Mouse (Mus musculus) brain, embryonic 14.5 days (tissue): Measurements from ENCODE around the gene AB124611.

Experiments used
- CTCF ChIP-seq: fragments of 200-500 bp; IDR thresholded peaks from 2 replicates; pipeline ENCODE4 v1.5.1; 2012; ENCODE audit warnings: inconsistent platforms, mild to moderate bottlenecking, moderate library complexity, borderline replicate concordance; ENCODE audit not compliant: insufficient read depth, insufficient read length; ENCODE audit errors: extremely low read depth
- POLR2A ChIP-seq: fragments of 200-500 bp; IDR thresholded peaks from 2 replicates; pipeline ENCODE4 v1.6.1; 2012; ENCODE audit warnings: mild to moderate bottlenecking, inconsistent platforms, borderline replicate concordance; ENCODE audit not compliant: poor library complexity, insufficient read depth, insufficient read length, severe bottlenecking; ENCODE audit errors: extremely low read depth

DNA sequence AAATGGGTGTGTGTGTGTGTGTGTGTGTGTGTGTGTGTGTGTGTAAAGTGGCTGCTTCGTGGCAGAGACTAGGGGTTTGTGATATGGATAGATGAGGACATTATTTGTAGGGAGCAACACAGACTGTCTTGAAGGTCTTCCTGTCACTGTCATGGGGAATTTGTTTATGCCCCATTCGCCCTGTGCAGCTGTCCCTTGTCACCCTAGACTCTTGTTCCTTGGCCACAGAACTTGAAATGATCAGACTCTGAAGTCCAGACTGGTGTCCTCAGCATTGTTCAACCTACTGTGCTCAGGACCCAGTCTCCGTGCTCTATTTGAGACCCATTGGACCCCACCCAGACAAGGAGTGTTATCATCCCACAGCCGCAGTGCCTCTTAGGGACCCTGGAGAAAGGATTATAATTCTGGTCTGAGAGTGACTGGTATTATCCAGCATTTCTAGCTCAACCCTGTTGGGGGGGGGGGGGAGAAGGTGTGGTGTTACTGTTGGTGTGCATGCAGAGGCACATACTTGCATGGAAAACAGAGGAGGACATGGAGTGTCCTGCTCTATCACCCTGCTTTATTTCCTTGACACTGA lies 39.1 kb downstream of the AB124611 start:
- TF ChIP-seq CTCF (no peak), POLR2A (no peak)
